ENCODE assay signal across 10 mouse cellular contexts in the genomic region with DNA sequence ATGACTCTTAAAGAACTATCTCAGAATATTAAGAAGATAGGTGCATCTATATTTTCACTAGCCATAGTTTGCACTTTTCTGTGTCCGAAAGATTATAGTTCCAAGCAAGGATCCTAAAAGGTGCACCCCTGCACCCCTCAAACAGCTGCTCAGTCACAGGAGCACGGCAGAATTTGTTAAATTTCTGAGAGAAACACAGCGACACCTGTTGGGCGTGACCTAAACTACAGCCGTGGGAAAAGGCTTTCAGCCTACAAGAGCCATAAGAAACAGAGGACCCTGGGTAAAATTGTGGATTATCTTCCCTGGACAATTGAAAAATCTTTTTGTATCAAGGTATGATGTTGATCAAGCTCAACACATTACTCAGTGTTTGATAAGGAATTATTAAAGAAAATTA.
DNase-seq lines count a peak whose midpoint lies in the region; ATAC-seq and TF ChIP-seq lines count a peak whose summit lies in the region.
"Had no signal": no experiment of that assay in that cellular context is flagged by ENCODE, and none has a peak within 500 bp of the region (broad histone marks: within the 10 kb centered on the region; RNA-seq: fewer than 3 reads in every experiment).

No protein-coding gene starts in this region.

- no peaks in the 10 kb centered on the region for H3K27me3 ChIP-seq in hindbrain, embryonic 11.5 days (ENCODE audit: control insufficient read depth, insufficient read depth, low read length)
- H3K27me3 ChIP-seq in hindbrain, embryonic 13.5 days: no peaks in the 10 kb centered on the region
- H3K27me3 ChIP-seq: limb, embryonic 13.5 days had no signal

- H3K4me3 ChIP-seq in hindbrain, embryonic 11.5 days (ENCODE audit: low read depth, low read length): no peak overlapping the region
- H3K4me3 ChIP-seq in hindbrain, embryonic 13.5 days: no peak overlapping the region
- H3K4me3 ChIP-seq in ES-E14 (ENCODE audit: insufficient read depth in 1 of 2, low read depth in 1 of 2, low read length in 2 of 2, poor library complexity in 1 of 2, severe bottlenecking in 1 of 2): no peak overlapping the region
- H3K4me3 ChIP-seq: erythroblast, embryonic 14.5 days; limb, embryonic 13.5 days had no signal

- no peak overlapping the region for H3K4me2 ChIP-seq in hindbrain, embryonic 11.5 days (replicated peaks; ENCODE audit: low read depth, low read length)
- H3K4me2 ChIP-seq in hindbrain, embryonic 13.5 days: no peak overlapping the region
- H3K4me2 ChIP-seq: limb, embryonic 13.5 days had no signal

- intact Hi-C loops in left cerebral cortex, postnatal 14 days (cut with DNase I): no loop called here

- 18% methylated on average over 5 of the region's 5 CpGs for WGBS in hindbrain, embryonic 11.5 days
- WGBS in hindbrain, embryonic 13.5 days: 15% methylated on average over 5 of the region's 5 CpGs

- ATAC-seq in hindbrain, embryonic 11.5 days (ENCODE audit: low FRiP score): no peak
- ATAC-seq in hindbrain, embryonic 13.5 days (ENCODE audit: low FRiP score): no peak
- no peak for ATAC-seq in monocyte, adult 5-6 weeks (replicated peaks; ENCODE audit: insufficient number of reproducible peaks, low FRiP score, low TSS enrichment, poor library complexity, severe bottlenecking)

- in situ Hi-C loops in ES-E14 (cut with MboI; ENCODE audit: low sequenced_read_pairs in 2 of 2, unreplicated experiment in 2 of 2): no loop called here

- H3K9ac ChIP-seq in hindbrain, embryonic 11.5 days (ENCODE audit: low read depth, low read length): no peak overlapping the region
- H3K9ac ChIP-seq in hindbrain, embryonic 13.5 days: no peak overlapping the region
- no peak overlapping the region for H3K9ac ChIP-seq in ES-E14 (ENCODE audit: insufficient read depth, low read depth, low read length, poor library complexity, severe bottlenecking)
- H3K9ac ChIP-seq: limb, embryonic 13.5 days had no signal

- no peak overlapping the region for H3K27ac ChIP-seq in hindbrain, embryonic 11.5 days (ENCODE audit: low read depth, low read length)
- no peak overlapping the region for H3K27ac ChIP-seq in hindbrain, embryonic 13.5 days
- H3K27ac ChIP-seq in ES-E14 (ENCODE audit: insufficient read depth, low read depth, low read length, poor library complexity, severe bottlenecking): no peak overlapping the region
- H3K27ac ChIP-seq: limb, embryonic 13.5 days had no signal

- no peaks in the 10 kb centered on the region for H3K4me1 ChIP-seq in hindbrain, embryonic 11.5 days (replicated peaks; ENCODE audit: control insufficient read depth, insufficient read depth, low read length)
- H3K4me1 ChIP-seq in hindbrain, embryonic 13.5 days (replicated peaks): no peaks in the 10 kb centered on the region
- H3K4me1 ChIP-seq in ES-E14 (ENCODE audit: control insufficient read depth in 2 of 2, insufficient read depth in 2 of 2, low read length in 2 of 2, poor library complexity in 1 of 2): no peaks in the 10 kb centered on the region

- no peaks in the 10 kb centered on the region for H3K9me3 ChIP-seq in hindbrain, embryonic 11.5 days (ENCODE audit: control insufficient read depth, low read length)
- no peaks in the 10 kb centered on the region for H3K9me3 ChIP-seq in hindbrain, embryonic 13.5 days
- H3K9me3 ChIP-seq in ES-E14 (ENCODE audit: control insufficient read depth, insufficient read depth, low read depth, low read length): no peaks in the 10 kb centered on the region
- H3K9me3 ChIP-seq: limb, embryonic 13.5 days had no signal

- no peaks in the 10 kb centered on the region for H3K36me3 ChIP-seq in hindbrain, embryonic 11.5 days (ENCODE audit: control insufficient read depth, insufficient read depth, low read length)
- no peaks in the 10 kb centered on the region for H3K36me3 ChIP-seq in hindbrain, embryonic 13.5 days
- no peaks in the 10 kb centered on the region for H3K36me3 ChIP-seq in ES-E14 (ENCODE audit: control insufficient read depth, insufficient read depth, low read length, poor library complexity, severe bottlenecking)
- H3K36me3 ChIP-seq: limb, embryonic 13.5 days had no signal

- peak; percentile 85 for DNase-seq in hindbrain, embryonic 11.5 days (ENCODE audit: low spot score)
- DNase-seq in 3T3-L1 (ENCODE audit: low read depth, low spot score) (peak; percentile 66), ES-E14 (ENCODE audit: low read depth, low spot score) (peak; percentile 56)
- peak; percentile 77 for DNase-seq in embryo, embryonic 10 days (ENCODE audit: low spot score)
- DNase-seq in left cerebral cortex, postnatal 14 days (ENCODE audit: low spot score in 2 of 2): peak; percentile 28 to 43
- DNase-seq in right cerebral cortex, postnatal 4 days: peak; percentile 51

TF ChIP-seq in ES-E14, 5 proteins besides CTCF, POLR2A, EP300 and RAD21:
- no peak for TF ChIP-seq CHD2 (IDR thresholded peaks at IDR 0.05; ENCODE audit: low read depth, low read length)
- peak; percentile 66; the same call in 1 of the 2 replicates for TF ChIP-seq ZC3H11A (IDR thresholded peaks at IDR 0.05; ENCODE audit: borderline replicate concordance, low read depth, low read length)
- no peak for TF ChIP-seq ZNF384 (IDR thresholded peaks at IDR 0.05; ENCODE audit: low read depth, low read length)
